In genomic region chr5:139410056-139410455, GRCm38 (mm10) we compare ENCODE assay signal across 32 mouse cellular contexts. TPM values are rescaled to one million over a fixed set of nuclear protein-coding genes. Genes with fewer than 3 reads are reported as not detected.
DNase-seq lines count a peak whose midpoint lies in the region; ATAC-seq and TF ChIP-seq lines count a peak whose summit lies in the region.
"Had no signal": no experiment of that assay in that cellular context is flagged by ENCODE, and none has a peak within 500 bp of the region (broad histone marks: within the 10 kb centered on the region; RNA-seq: fewer than 3 reads in every experiment).

No protein-coding gene starts in this region.

- no peak overlapping the region for H3K9ac ChIP-seq in heart, adult 2 months (ENCODE audit: low read depth, low read length)
- no peak overlapping the region for H3K9ac ChIP-seq in kidney, embryonic 16.5 days (replicated peaks; ENCODE audit: low read length)
- no peak overlapping the region for H3K9ac ChIP-seq in forebrain, embryonic 12.5 days
- H3K9ac ChIP-seq in intestine, embryonic 15.5 days: no peak overlapping the region
- H3K9ac ChIP-seq: forebrain, postnatal 0 days; hindbrain, embryonic 13.5 days; kidney, embryonic 15.5 days; midbrain, embryonic 13.5 days; neural tube, embryonic 15.5 days had no signal

- no peak for TF ChIP-seq EP300 in heart, adult 2 months (IDR thresholded peaks at IDR 0.05; ENCODE audit: insufficient read depth, low read depth, low read length)

- no peak for ATAC-seq in kidney, embryonic 16.5 days (ENCODE audit: low FRiP score, low TSS enrichment)
- no peak for ATAC-seq in forebrain, embryonic 12.5 days (ENCODE audit: low FRiP score)
- no peak for ATAC-seq in intestine, embryonic 15.5 days
- ATAC-seq: forebrain, postnatal 0 days; midbrain, embryonic 13.5 days had no signal

- H3K27ac ChIP-seq in heart, adult 2 months: peak overlapping the region; percentile 80
- peak overlapping the region; percentile 36; the same call in 1 of the 2 replicates for H3K27ac ChIP-seq in kidney, embryonic 16.5 days (ENCODE audit: low read length)
- H3K27ac ChIP-seq in cortical plate, adult 2 months (ENCODE audit: insufficient read depth, low read length): peak overlapping the region; percentile 78
- peak overlapping the region; percentile 65 for H3K27ac ChIP-seq in small intestine, adult 2 months (ENCODE audit: insufficient read depth, low read depth, low read length)
- no peak overlapping the region for H3K27ac ChIP-seq in forebrain, embryonic 12.5 days
- H3K27ac ChIP-seq in intestine, embryonic 15.5 days: no peak overlapping the region
- H3K27ac ChIP-seq: hindbrain, embryonic 13.5 days; kidney, embryonic 15.5 days; midbrain, embryonic 13.5 days; neural tube, embryonic 15.5 days had no signal

- 69% methylated on average over 4 of the region's 4 CpGs for WGBS in heart, adult 2 months
- WGBS in kidney, embryonic 16.5 days: 81% methylated on average over 4 of the region's 4 CpGs
- 89% methylated on average over 4 of the region's 4 CpGs for WGBS in small intestine, adult 2 months
- WGBS in forebrain, embryonic 12.5 days: 89% methylated on average over 4 of the region's 4 CpGs
- WGBS in intestine, embryonic 15.5 days: 82% methylated on average over 4 of the region's 4 CpGs

- H3K4me3 ChIP-seq in heart, adult 2 months: no peak overlapping the region
- H3K4me3 ChIP-seq in kidney, embryonic 16.5 days (ENCODE audit: low read length): no peak overlapping the region
- no peak overlapping the region for H3K4me3 ChIP-seq in cortical plate, adult 2 months (ENCODE audit: insufficient read depth, low read length)
- no peak overlapping the region for H3K4me3 ChIP-seq in small intestine, adult 2 months (ENCODE audit: low read depth, low read length)
- no peak overlapping the region for H3K4me3 ChIP-seq in forebrain, embryonic 12.5 days (replicated peaks)
- H3K4me3 ChIP-seq in intestine, embryonic 15.5 days (replicated peaks): no peak overlapping the region
- H3K4me3 ChIP-seq: erythroblast, embryonic 14.5 days; hindbrain, embryonic 13.5 days; kidney, embryonic 15.5 days; midbrain, embryonic 13.5 days; neural tube, embryonic 15.5 days had no signal

- intact Hi-C loops in heart, adult 2 months (cut with DNase I): no loop called here
- intact Hi-C loops in heart, postnatal 10 days (cut with DNase I): no loop called here

- no peak for DNase-seq in heart, adult 2 months
- DNase-seq in heart, postnatal 10 days: no peak
- DNase-seq in kidney, adult 9 months: no peak
- DNase-seq: cerebellum, adult 18-20 months; cerebellum, postnatal 10 days; forebrain, postnatal 0 days; layer of hippocampus, adult 9-11 months; retina, postnatal 1 day; right cerebral cortex, postnatal 14 days; thymus, adult 2 months; thymus, postnatal 36 days had no signal

- H3K9me3 ChIP-seq in kidney, embryonic 16.5 days (ENCODE audit: low read length): no peaks in the 10 kb centered on the region
- H3K9me3 ChIP-seq in forebrain, embryonic 12.5 days: no peaks in the 10 kb centered on the region
- no peaks in the 10 kb centered on the region for H3K9me3 ChIP-seq in intestine, embryonic 15.5 days
- H3K9me3 ChIP-seq: hindbrain, embryonic 13.5 days; kidney, embryonic 15.5 days; midbrain, embryonic 13.5 days; neural tube, embryonic 15.5 days had no signal

- H3K36me3 ChIP-seq in heart, adult 2 months (ENCODE audit: control insufficient read depth, insufficient read depth, low read length): peaks cover 3% of the 10 kb centered on the region; the same call in 1 of the 2 replicates
- H3K36me3 ChIP-seq in kidney, embryonic 16.5 days (ENCODE audit: insufficient read depth, low read length): peaks cover 4% of the 10 kb centered on the region; the same call in 1 of the 2 replicates
- no peaks in the 10 kb centered on the region for H3K36me3 ChIP-seq in small intestine, adult 2 months (ENCODE audit: control insufficient read depth, insufficient read depth, low read length)
- H3K36me3 ChIP-seq in forebrain, embryonic 12.5 days (replicated peaks): no peaks in the 10 kb centered on the region
- no peaks in the 10 kb centered on the region for H3K36me3 ChIP-seq in intestine, embryonic 15.5 days
- H3K36me3 ChIP-seq: hindbrain, embryonic 13.5 days; neural tube, embryonic 15.5 days had no signal

- no peak for TF ChIP-seq CTCF in heart, adult 2 months (IDR thresholded peaks at IDR 0.05)
- no peak for TF ChIP-seq CTCF in cortical plate, adult 2 months (IDR thresholded peaks at IDR 0.05; ENCODE audit: extremely low read depth, insufficient read depth, low read length)
- no peak for TF ChIP-seq CTCF in small intestine, adult 2 months (IDR thresholded peaks at IDR 0.05; ENCODE audit: extremely low read depth, insufficient read length, insufficient replicate concordance, low read depth, low read length)

- H3K4me1 ChIP-seq in heart, adult 2 months (ENCODE audit: control insufficient read depth, insufficient read depth, low read length): peaks cover 25% of the 10 kb centered on the region
- H3K4me1 ChIP-seq in kidney, embryonic 16.5 days (ENCODE audit: insufficient read depth, low read length): peaks cover 51% of the 10 kb centered on the region
- H3K4me1 ChIP-seq in cortical plate, adult 2 months (ENCODE audit: control insufficient read depth, insufficient read depth, low read length): no peaks in the 10 kb centered on the region; the same call in 1 of the 2 replicates
- peaks cover 11% of the 10 kb centered on the region for H3K4me1 ChIP-seq in small intestine, adult 2 months (ENCODE audit: control insufficient read depth, insufficient read depth, insufficient read length, low read length)
- peaks cover 6% of the 10 kb centered on the region for H3K4me1 ChIP-seq in forebrain, embryonic 12.5 days
- H3K4me1 ChIP-seq in intestine, embryonic 15.5 days (replicated peaks): peaks cover 12% of the 10 kb centered on the region

- no peaks in the 10 kb centered on the region for H3K79me2 ChIP-seq in heart, adult 2 months (replicated peaks; ENCODE audit: control insufficient read depth, insufficient read depth, low read length)

- no peak overlapping the region for H3K4me2 ChIP-seq in kidney, embryonic 16.5 days (replicated peaks; ENCODE audit: low read depth, low read length)
- no peak overlapping the region for H3K4me2 ChIP-seq in forebrain, embryonic 12.5 days
- H3K4me2 ChIP-seq in intestine, embryonic 15.5 days (replicated peaks): no peak overlapping the region
- H3K4me2 ChIP-seq: hindbrain, embryonic 13.5 days; kidney, embryonic 15.5 days; liver, embryonic 11.5 days; midbrain, embryonic 13.5 days; neural tube, embryonic 15.5 days had no signal

- no peaks in the 10 kb centered on the region for H3K27me3 ChIP-seq in heart, adult 2 months (ENCODE audit: control insufficient read depth, insufficient read depth, low read length)
- H3K27me3 ChIP-seq in kidney, embryonic 16.5 days (ENCODE audit: insufficient read depth, low read length): no peaks in the 10 kb centered on the region
- H3K27me3 ChIP-seq in small intestine, adult 2 months (ENCODE audit: control insufficient read depth, insufficient read depth, low read length): no peaks in the 10 kb centered on the region
- no peaks in the 10 kb centered on the region for H3K27me3 ChIP-seq in forebrain, embryonic 12.5 days
- H3K27me3 ChIP-seq in intestine, embryonic 15.5 days (replicated peaks): no peaks in the 10 kb centered on the region
- H3K27me3 ChIP-seq: hindbrain, embryonic 13.5 days; kidney, embryonic 15.5 days; midbrain, embryonic 13.5 days; neural tube, embryonic 15.5 days had no signal

- no peak for TF ChIP-seq POLR2A in heart, adult 2 months (IDR thresholded peaks at IDR 0.05; ENCODE audit: insufficient read depth, low read depth, low read length)
- no peak for TF ChIP-seq POLR2A in cortical plate, adult 2 months (IDR thresholded peaks at IDR 0.05; ENCODE audit: extremely low read depth, insufficient read depth, low read length)
- TF ChIP-seq POLR2A in small intestine, adult 2 months (IDR thresholded peaks at IDR 0.05; ENCODE audit: low read depth, low read length): no peak

RNA-seq across cellular contexts. Expression of gene C130050O18Rik, which starts 5.0 kb away (rescaled TPM):
- 1 to 10 TPM in 1 of 2 experiments, under 1 TPM in 1; 0.68 to 1.1 TPM for total RNA-seq in heart, adult 2 months (2021)
- 0.98 and 1.1 TPM in 2 replicates for polyA plus RNA-seq in heart, adult 2 months (2012; rRNA removed)
- total RNA-seq in heart, postnatal 10 days (2021): under 1 TPM; 0.74 to 0.93 TPM
- polyA plus RNA-seq in kidney, embryonic 16.5 days (2015; fragmentation: Nextera tagmentation; extraction: Ambion mirVana): 0.60 and 0.92 TPM in 2 replicates
- polyA plus RNA-seq in cortical plate, adult 2 months (2012; rRNA removed): 0.44 TPM in 2 replicates
- 3.0 and 3.5 TPM in 2 replicates for polyA plus RNA-seq in small intestine, adult 2 months (2012; rRNA removed)
- polyA plus RNA-seq in forebrain, embryonic 12.5 days (2016; fragmentation: Nextera tagmentation; extraction: Ambion mirVana): 0.10 and 0.22 TPM in 2 replicates
- polyA plus RNA-seq in intestine, embryonic 15.5 days (2015; fragmentation: Nextera tagmentation; extraction: Ambion mirVana): 0.81 and 0.85 TPM in 2 replicates
- total RNA-seq: forebrain, postnatal 0 days; megakaryocyte-erythroid progenitor cell, adult 5-6 weeks had no signal
- polyA plus RNA-seq: erythroblast, embryonic 14.5 days had no signal

RNA-seq across cellular contexts. Expression of gene Gper1, which starts 12.9 kb away (rescaled TPM):
- total RNA-seq in heart, adult 2 months (2021): 1 to 10 TPM; 1.4 to 1.5 TPM
- 2.0 and 4.9 TPM in 2 replicates for polyA plus RNA-seq in heart, adult 2 months (2012; rRNA removed)
- 1 to 10 TPM; 2.5 to 2.6 TPM for total RNA-seq in heart, postnatal 10 days (2021)
- 6.8 and 8.0 TPM in 2 replicates for polyA plus RNA-seq in kidney, embryonic 16.5 days (2015; fragmentation: Nextera tagmentation; extraction: Ambion mirVana)
- polyA plus RNA-seq in cortical plate, adult 2 months (2012; rRNA removed): 4.7 and 4.8 TPM in 2 replicates
- 1.8 and 2.1 TPM in 2 replicates for polyA plus RNA-seq in small intestine, adult 2 months (2012; rRNA removed)
- polyA plus RNA-seq in forebrain, embryonic 12.5 days (2016; fragmentation: Nextera tagmentation; extraction: Ambion mirVana): 4.1 and 5.2 TPM in 2 replicates
- polyA plus RNA-seq in intestine, embryonic 15.5 days (2015; fragmentation: Nextera tagmentation; extraction: Ambion mirVana): 2.1 TPM in 2 replicates
- total RNA-seq: common myeloid progenitor, adult 5-6 weeks; megakaryocyte-erythroid progenitor cell, adult 5-6 weeks had no signal
- polyA plus RNA-seq: erythroblast, embryonic 14.5 days had no signal

RNA-seq across cellular contexts. Expression of gene Gpr146, which starts 32.6 kb away (rescaled TPM):
- 10 to 100 TPM; 42.9 to 56.6 TPM for total RNA-seq in heart, adult 2 months (2021)
- polyA plus RNA-seq in heart, adult 2 months (2012; rRNA removed): 62.4 and 77.0 TPM in 2 replicates
- total RNA-seq in heart, postnatal 10 days (2021): 10 to 100 TPM; 33.7 to 37.2 TPM
- polyA plus RNA-seq in kidney, embryonic 16.5 days (2015; fragmentation: Nextera tagmentation; extraction: Ambion mirVana): 6.6 and 6.7 TPM in 2 replicates
- 15.3 and 16.3 TPM in 2 replicates for polyA plus RNA-seq in cortical plate, adult 2 months (2012; rRNA removed)
- polyA plus RNA-seq in small intestine, adult 2 months (2012; rRNA removed): 4.0 and 6.8 TPM in 2 replicates
- polyA plus RNA-seq in forebrain, embryonic 12.5 days (2016; fragmentation: Nextera tagmentation; extraction: Ambion mirVana): 1.2 and 1.4 TPM in 2 replicates
- 2.2 and 2.7 TPM in 2 replicates for polyA plus RNA-seq in intestine, embryonic 15.5 days (2015; fragmentation: Nextera tagmentation; extraction: Ambion mirVana)

RNA-seq across cellular contexts. Expression of gene 3110082I17Rik, which starts 50.3 kb away (rescaled TPM):
- total RNA-seq in heart, adult 2 months (2021): 1 to 10 TPM; 4.9 to 5.6 TPM
- polyA plus RNA-seq in heart, adult 2 months (2012; rRNA removed): 5.4 and 5.7 TPM in 2 replicates
- 1 to 10 TPM; 9.9 to 10.0 TPM for total RNA-seq in heart, postnatal 10 days (2021)
- 44.1 and 46.1 TPM in 2 replicates for polyA plus RNA-seq in kidney, embryonic 16.5 days (2015; fragmentation: Nextera tagmentation; extraction: Ambion mirVana)
- polyA plus RNA-seq in cortical plate, adult 2 months (2012; rRNA removed): 12.9 and 15.4 TPM in 2 replicates
- 6.1 and 6.2 TPM in 2 replicates for polyA plus RNA-seq in small intestine, adult 2 months (2012; rRNA removed)
- polyA plus RNA-seq in forebrain, embryonic 12.5 days (2016; fragmentation: Nextera tagmentation; extraction: Ambion mirVana): 28.3 and 30.6 TPM in 2 replicates
- polyA plus RNA-seq in intestine, embryonic 15.5 days (2015; fragmentation: Nextera tagmentation; extraction: Ambion mirVana): 31.8 and 38.4 TPM in 2 replicates

RNA-seq across cellular contexts. Expression of gene Cyp2w1, which starts 57.6 kb away (rescaled TPM):
- total RNA-seq in heart, adult 2 months (2021): not detected
- polyA plus RNA-seq in heart, adult 2 months (2012; rRNA removed): not detected in 2 replicates
- not detected for total RNA-seq in heart, postnatal 10 days (2021)
- polyA plus RNA-seq in kidney, embryonic 16.5 days (2015; fragmentation: Nextera tagmentation; extraction: Ambion mirVana): not detected in 2 replicates
- polyA plus RNA-seq in cortical plate, adult 2 months (2012; rRNA removed): not detected in 2 replicates
- 0.32 and 2.0 TPM in 2 replicates for polyA plus RNA-seq in small intestine, adult 2 months (2012; rRNA removed)
- polyA plus RNA-seq in forebrain, embryonic 12.5 days (2016; fragmentation: Nextera tagmentation; extraction: Ambion mirVana): 0.17 and 0.24 TPM in 2 replicates
- 23.5 and 25.8 TPM in 2 replicates for polyA plus RNA-seq in intestine, embryonic 15.5 days (2015; fragmentation: Nextera tagmentation; extraction: Ambion mirVana)
- total RNA-seq: adrenal gland, postnatal 14 days; common myeloid progenitor, adult 5-6 weeks; forebrain, postnatal 0 days; gastrocnemius, postnatal 25 days; heart, adult 18-20 months; heart, postnatal 4 days; left cerebral cortex, postnatal 10 days; megakaryocyte-erythroid progenitor cell, adult 5-6 weeks; monocyte, adult 5-6 weeks had no signal
- polyA plus RNA-seq: forebrain, embryonic 11.5 days; forebrain, postnatal 0 days; hindbrain, embryonic 13.5 days; limb, embryonic 11.5 days; liver, embryonic 11.5 days; midbrain, embryonic 13.5 days; neural tube, embryonic 15.5 days had no signal

Comparison
In these comparisons a context has a peak if more than half of its experiments do, and no peak if none do; other contexts are left out.
1. H3K27ac ChIP-seq: peak in heart, adult 2 months (single experiment), kidney, embryonic 16.5 days (single experiment), cortical plate, adult 2 months (single experiment) and small intestine, adult 2 months (single experiment); none in forebrain, embryonic 12.5 days (single experiment) and intestine, embryonic 15.5 days (single experiment).